Mouse (Mus musculus): ENCODE measurements around the gene Marcks. TPM values are rescaled to one million over a fixed set of nuclear protein-coding genes. Genes with fewer than 3 reads are reported as not detected.

The Marcks gene
- total and polyA plus RNA-seq, 3 experiments: 16.9 to 80.7 (median 74.2) TPM

- TF ChIP-seq CHD1 (IDR thresholded peaks at IDR 0.05; ENCODE audit: low read depth, low read length) (peak; percentile 86; the same call in 1 of the 2 replicates), GABPA (IDR thresholded peaks at IDR 0.05; ENCODE audit: insufficient replicate concordance, low read depth, low read length) (no peak), MAZ (IDR thresholded peaks at IDR 0.05; ENCODE audit: low read depth, low read length) (0 out of 2 replicates have a peak, but pooled peaks have one; percentile 53), BHLHE40 (IDR thresholded peaks at IDR 0.05; ENCODE audit: low read depth, low read length) (no peak), ELF1 (IDR thresholded peaks at IDR 0.05; ENCODE audit: low read depth, low read length) (no peak), JUN (IDR thresholded peaks at IDR 0.05; ENCODE audit: insufficient read depth, low read depth, low read length) (no peak), HCFC1 (IDR thresholded peaks at IDR 0.05; ENCODE audit: low read depth, low read length) (no peak), CHD2 (IDR thresholded peaks at IDR 0.05; ENCODE audit: low read length) (peak; percentile 33; the same call in 1 of the 2 replicates)
Observed at GRCm38 (mm10) chr10:37138311-37138731, 399 bp downstream of the Marcks start (continued).

DNA sequence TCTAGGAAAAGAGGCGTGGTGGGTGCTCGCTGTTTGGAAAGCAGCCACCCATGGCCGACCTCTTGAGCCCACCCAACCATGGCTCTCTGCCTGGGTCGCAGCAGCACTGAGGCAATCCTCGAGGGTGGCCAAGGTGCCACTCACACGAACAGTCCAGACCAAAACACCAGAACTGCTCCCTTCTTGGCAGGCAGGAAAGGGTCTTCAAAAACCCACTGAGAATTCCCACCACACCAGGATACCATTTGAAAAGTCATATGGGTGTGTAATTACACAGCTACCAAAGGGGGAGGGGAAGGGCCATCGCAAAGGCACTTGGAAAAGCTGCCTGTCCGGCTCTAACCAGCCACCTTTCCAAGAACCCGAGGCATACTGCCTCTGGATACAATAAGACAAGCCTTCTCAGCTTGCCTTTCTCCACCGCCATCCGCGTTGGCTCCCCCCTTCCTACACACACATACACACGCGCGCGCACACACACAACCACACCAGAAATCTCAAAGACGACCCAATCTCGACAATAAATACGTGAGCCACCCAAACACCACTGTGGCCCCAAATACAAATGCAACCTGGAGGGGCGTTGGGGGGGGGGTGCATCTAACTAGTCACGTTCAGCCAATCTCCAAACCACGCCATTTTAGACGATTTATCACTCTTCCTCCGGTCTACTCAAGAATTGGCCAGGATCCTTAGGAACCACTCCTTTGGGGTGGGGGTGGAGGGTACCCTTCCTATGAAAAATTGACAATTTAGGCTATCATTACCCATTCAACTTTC, 999 bp downstream of the Marcks start:
- dilution Hi-C loops (cut with MboI; ENCODE audit: extremely low pct_ligation_motif_present, extremely low pct_unique_long_range_greater_than_20kb, low sequenced_read_pairs): no loop called here
- Histone ChIP-seq H3K4me2 (ENCODE audit: insufficient read depth, low read depth, poor library complexity, severe bottlenecking) (peak overlapping the region; percentile 2; the same call in 1 of the 2 replicates), H3K4me1 (ENCODE audit: control insufficient read depth in 1 of 2, insufficient read depth in 2 of 2) (peaks cover 3 to 12% of the 10 kb centered on the region in 2 experiments; a peak in 3 of 4 replicates), H3K9ac (ENCODE audit: insufficient read depth, low read depth) (peak overlapping the region; percentile 83), H3K79me2 (replicated peaks; ENCODE audit: control insufficient read depth, extremely low read depth, insufficient read depth, poor library complexity, severe bottlenecking) (peaks cover 30% of the 10 kb centered on the region), H3K9me3 (replicated peaks; ENCODE audit: low read length) (no peaks in the 10 kb centered on the region), H3K27me3 (replicated peaks) (no peaks in the 10 kb centered on the region), H3K4me3 (replicated peaks in 1 of 3; ENCODE audit: low read depth in 2 of 3, low read length in 2 of 3, poor library complexity in 1 of 3) (peak overlapping the region; percentile 81 to 99 (median 86)), H3K27ac (ENCODE audit: insufficient read depth, low read depth) (peak overlapping the region; percentile 86), H3K36me3 (replicated peaks in 1 of 2; ENCODE audit: control insufficient read depth in 1 of 2, insufficient read depth in 1 of 2, low read length in 1 of 2) (peaks cover 0 to 14% of the 10 kb centered on the region in 2 experiments)
- in situ Hi-C loops (cut with MboI; ENCODE audit: low pct_ligation_motif_present, low pct_unique_long_range_greater_than_20kb, low sequenced_read_pairs): loop anchor here (5.0 to 10.0 kb wide), 2 partner anchors 97 to 200 kb away; no protein-coding TSS in a partner anchor
- TF ChIP-seq CHD2 (IDR thresholded peaks at IDR 0.05; ENCODE audit: low read length) (peak; percentile 34; the same call in 1 of the 2 replicates), MYC (IDR thresholded peaks at IDR 0.05; ENCODE audit: low read depth, low read length) (no peak), BHLHE40 (IDR thresholded peaks at IDR 0.05; ENCODE audit: low read depth, low read length) (peak; percentile 64), SIN3A (IDR thresholded peaks at IDR 0.05; ENCODE audit: low read length) (peak; percentile 40; the same call in 1 of the 2 replicates), ZKSCAN1 (IDR thresholded peaks at IDR 0.05; ENCODE audit: borderline replicate concordance, low read depth, low read length) (no peak), E2F4 (IDR thresholded peaks at IDR 0.05; ENCODE audit: insufficient replicate concordance, low read depth, low read length) (no peak), TBP (conservative IDR thresholded peaks at IDR 0.05; ENCODE audit: low read depth, low read length) (0 out of 2 replicates have a peak, but pooled peaks have one; percentile 11)
- DNase-seq (ENCODE audit: extremely low read depth): no peak

DNA sequence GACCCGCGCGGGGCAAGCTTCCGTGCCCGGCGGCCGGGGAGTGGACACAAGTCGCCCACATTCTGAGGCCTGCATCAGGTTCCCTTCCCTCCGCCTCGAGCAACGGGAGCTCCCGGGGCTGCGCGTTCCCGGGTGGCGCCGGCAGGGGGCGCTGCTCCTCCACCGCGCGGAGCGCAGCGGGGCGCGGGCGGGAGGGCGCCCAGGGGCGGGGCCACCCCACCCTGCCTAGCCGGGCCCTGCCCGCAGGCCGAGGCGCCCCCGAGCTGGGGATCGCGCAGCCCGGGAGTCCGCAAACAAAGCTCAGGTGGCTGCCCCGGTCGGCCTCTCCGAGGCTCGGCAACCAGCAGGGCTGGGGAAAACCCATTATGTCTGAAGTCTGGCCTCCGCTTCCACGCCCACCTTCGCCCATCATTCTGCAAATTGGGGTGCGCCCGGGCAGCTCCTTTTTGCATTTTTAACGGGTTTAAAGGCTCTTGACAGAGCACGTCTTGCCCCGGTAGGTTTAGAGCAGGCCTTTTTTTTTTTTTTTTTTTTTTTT, 1.7 kb downstream of the Marcks start:
- Histone ChIP-seq H3K4me2 (ENCODE audit: insufficient read depth, low read depth, poor library complexity, severe bottlenecking) (peak overlapping the region; percentile 33; the same call in 1 of the 2 replicates), H3K9me3 (replicated peaks; ENCODE audit: low read length) (no peaks in the 10 kb centered on the region), H3K36me3 (replicated peaks in 1 of 2; ENCODE audit: control insufficient read depth in 1 of 2, insufficient read depth in 1 of 2, low read length in 1 of 2) (peaks cover 0 to 15% of the 10 kb centered on the region in 2 experiments), H3K27ac (ENCODE audit: insufficient read depth, low read depth) (peak overlapping the region; percentile 89; the same call in 1 of the 2 replicates), H3K27me3 (replicated peaks) (no peaks in the 10 kb centered on the region), H3K9ac (ENCODE audit: insufficient read depth, low read depth) (peak overlapping the region; percentile 85), H3K4me3 (replicated peaks in 1 of 3; ENCODE audit: low read depth in 2 of 3, low read length in 2 of 3, poor library complexity in 1 of 3) (peak overlapping the region; percentile 81 to 99 (median 86)), H3K4me1 (ENCODE audit: control insufficient read depth in 1 of 2, insufficient read depth in 2 of 2) (peaks cover 3 to 12% of the 10 kb centered on the region in 2 experiments; a peak in 3 of 4 replicates), H3K79me2 (replicated peaks; ENCODE audit: control insufficient read depth, extremely low read depth, insufficient read depth, poor library complexity, severe bottlenecking) (peaks cover 30% of the 10 kb centered on the region)
- dilution Hi-C loops (cut with MboI; ENCODE audit: extremely low pct_ligation_motif_present, extremely low pct_unique_long_range_greater_than_20kb, low sequenced_read_pairs) (no loop called here), in situ Hi-C loops (cut with MboI; ENCODE audit: low pct_ligation_motif_present, low pct_unique_long_range_greater_than_20kb, low sequenced_read_pairs) (loop anchor here (5.0 to 10.0 kb wide), 2 partner anchors 98 to 200 kb away; no protein-coding TSS in a partner anchor)
- DNase-seq (ENCODE audit: extremely low read depth): peak; percentile 92
- TF ChIP-seq ETS1 (conservative IDR thresholded peaks at IDR 0.05; ENCODE audit: low read depth, low read length): peak; percentile 60
- no peak for TF ChIP-seq RCOR1 (conservative IDR thresholded peaks at IDR 0.05; ENCODE audit: low read depth, low read length)
- no peak for TF ChIP-seq JUN (IDR thresholded peaks at IDR 0.05; ENCODE audit: insufficient read depth, low read depth, low read length)
- no peak for TF ChIP-seq GABPA (IDR thresholded peaks at IDR 0.05; ENCODE audit: insufficient replicate concordance, low read depth, low read length)
- TF ChIP-seq NELFE (IDR thresholded peaks at IDR 0.05; ENCODE audit: low read depth, low read length): no peak
- no peak for TF ChIP-seq HCFC1 (IDR thresholded peaks at IDR 0.05; ENCODE audit: low read depth, low read length)
- peak; percentile 83 for TF ChIP-seq MEF2A (IDR thresholded peaks at IDR 0.05; ENCODE audit: borderline replicate concordance, low read depth, low read length)
- peak; percentile 96 for TF ChIP-seq ZNF384 (IDR thresholded peaks at IDR 0.05; ENCODE audit: low read depth, low read length)
- no peak for TF ChIP-seq ZKSCAN1 (IDR thresholded peaks at IDR 0.05; ENCODE audit: borderline replicate concordance, low read depth, low read length)
- TF ChIP-seq USF2 (conservative IDR thresholded peaks at IDR 0.05; ENCODE audit: low read depth, low read length): no peak
- TF ChIP-seq USF1 (IDR thresholded peaks at IDR 0.05; ENCODE audit: low read depth, low read length): no peak
- peak; percentile 84 for TF ChIP-seq IRF4 (IDR thresholded peaks at IDR 0.05; ENCODE audit: low read depth, low read length)
- 0 out of 2 replicates have a peak, but pooled peaks have one; percentile 30 for TF ChIP-seq EP300 (IDR thresholded peaks at IDR 0.05; ENCODE audit: low read length)
- no peak for TF ChIP-seq POLR2AphosphoS2 (IDR thresholded peaks at IDR 0.05; ENCODE audit: low read depth, low read length)
- TF ChIP-seq BHLHE40 (IDR thresholded peaks at IDR 0.05; ENCODE audit: low read depth, low read length): peak; percentile 47; the same call in 1 of the 2 replicates
- TF ChIP-seq E2F4 (IDR thresholded peaks at IDR 0.05; ENCODE audit: insufficient replicate concordance, low read depth, low read length): no peak
- TF ChIP-seq MAX (IDR thresholded peaks at IDR 0.05; ENCODE audit: low read length): no peak
